Mouse (Mus musculus) duodenum, adult 2 months (tissue): Measurements from ENCODE around the gene Cd248. TPM values are rescaled to one million over a fixed set of nuclear protein-coding genes. Genes with fewer than 3 reads are reported as not detected.

ENCODE experiments used
- polyA plus RNA-seq: library from polyadenylated mRNA; depleted of rRNA; stranded (reverse); fragments of >200 nt; gene quantifications from 2 replicates; pipeline ENCODE4 v1.2.3, GENCODE M21; 2012; ENCODE audit warnings: low replicate concordance; rRNA removed

Gene Cd248
- polyA plus RNA-seq: 4.6 and 4.9 TPM in 2 replicates

DNA sequence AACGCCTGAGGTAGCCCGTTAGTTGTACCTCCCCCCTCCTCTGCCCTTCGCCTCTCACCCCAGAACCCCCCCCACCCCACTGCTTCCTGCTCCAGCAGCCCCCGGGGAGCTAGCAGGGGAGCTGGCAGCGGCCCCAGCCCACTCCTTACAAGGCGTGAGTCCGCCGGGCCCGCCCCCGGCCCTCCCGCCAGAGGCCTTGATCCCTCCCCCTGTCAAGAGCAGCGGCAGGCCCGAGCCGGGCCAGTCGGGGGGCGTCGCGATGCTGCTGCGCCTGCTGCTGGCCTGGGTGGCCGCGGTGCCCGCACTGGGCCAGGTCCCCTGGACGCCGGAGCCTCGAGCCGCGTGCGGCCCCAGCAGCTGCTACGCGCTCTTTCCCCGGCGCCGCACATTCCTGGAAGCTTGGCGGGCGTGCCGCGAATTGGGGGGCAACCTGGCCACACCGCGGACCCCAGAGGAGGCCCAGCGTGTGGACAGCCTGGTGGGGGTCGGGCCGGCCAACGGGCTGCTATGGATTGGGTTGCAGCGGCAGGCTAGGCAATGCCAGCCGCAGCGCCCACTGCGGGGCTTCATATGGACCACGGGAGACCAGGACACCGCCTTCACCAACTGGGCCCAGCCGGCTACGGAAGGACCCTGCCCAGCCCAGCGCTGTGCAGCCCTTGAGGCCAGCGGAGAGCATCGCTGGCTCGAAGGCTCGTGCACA, at the start of gene Cd248:
Cd248 (plus strand) TSS at position 212 of the 703 bp plus-strand sequence.

GRCm38 (mm10) chr19:5023621-5024479, 44.0 kb upstream of the Cd248 start, which contains the start of gene Slc29a2:
Slc29a2 (plus strand) TSS chr19:5023860.

GRCm38 (mm10) chr19:5038709-5039156, 29.1 kb upstream of the Cd248 start, which contains the start of the genes B4gat1 and AC124502.3:
B4gat1 (plus strand) TSS chr19:5038826.
AC124502.3 (plus strand) TSS chr19:5038891.

DNA sequence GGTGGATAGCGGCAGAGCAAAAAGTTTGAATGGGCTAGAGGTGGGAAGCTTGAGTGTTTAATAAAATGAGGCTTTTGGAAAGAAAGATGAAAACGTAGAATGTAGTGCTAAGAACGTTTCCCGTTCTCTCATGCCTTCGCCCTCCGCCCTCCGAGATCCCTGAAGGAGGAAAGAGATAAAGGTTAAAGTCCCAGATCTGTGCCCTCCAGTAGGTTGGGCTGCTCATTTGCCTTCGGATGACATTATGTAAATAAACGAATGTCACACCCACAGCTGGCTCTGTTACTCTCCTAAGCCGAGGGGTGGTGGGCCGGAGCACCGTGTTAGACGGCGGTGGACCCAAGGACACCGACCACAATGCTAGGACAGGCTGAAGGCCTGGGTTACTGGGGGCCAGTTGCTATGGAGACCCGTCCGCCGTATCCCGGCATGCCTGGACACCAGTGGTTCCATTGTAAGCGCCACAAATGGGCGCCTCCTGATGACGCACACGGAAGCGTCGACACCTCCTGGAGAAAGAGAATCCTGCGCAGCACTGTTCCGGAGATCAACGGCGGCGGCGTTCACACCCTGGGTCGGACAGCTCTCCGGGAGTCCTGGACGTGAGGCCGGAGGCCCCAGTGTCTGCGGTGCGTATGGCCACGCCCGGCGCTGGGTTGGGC, 26.9 kb upstream of the Cd248 start, which contains the start of gene Brms1:
Brms1 (plus strand) TSS at position 493 of the 662 bp plus-strand sequence.

DNA sequence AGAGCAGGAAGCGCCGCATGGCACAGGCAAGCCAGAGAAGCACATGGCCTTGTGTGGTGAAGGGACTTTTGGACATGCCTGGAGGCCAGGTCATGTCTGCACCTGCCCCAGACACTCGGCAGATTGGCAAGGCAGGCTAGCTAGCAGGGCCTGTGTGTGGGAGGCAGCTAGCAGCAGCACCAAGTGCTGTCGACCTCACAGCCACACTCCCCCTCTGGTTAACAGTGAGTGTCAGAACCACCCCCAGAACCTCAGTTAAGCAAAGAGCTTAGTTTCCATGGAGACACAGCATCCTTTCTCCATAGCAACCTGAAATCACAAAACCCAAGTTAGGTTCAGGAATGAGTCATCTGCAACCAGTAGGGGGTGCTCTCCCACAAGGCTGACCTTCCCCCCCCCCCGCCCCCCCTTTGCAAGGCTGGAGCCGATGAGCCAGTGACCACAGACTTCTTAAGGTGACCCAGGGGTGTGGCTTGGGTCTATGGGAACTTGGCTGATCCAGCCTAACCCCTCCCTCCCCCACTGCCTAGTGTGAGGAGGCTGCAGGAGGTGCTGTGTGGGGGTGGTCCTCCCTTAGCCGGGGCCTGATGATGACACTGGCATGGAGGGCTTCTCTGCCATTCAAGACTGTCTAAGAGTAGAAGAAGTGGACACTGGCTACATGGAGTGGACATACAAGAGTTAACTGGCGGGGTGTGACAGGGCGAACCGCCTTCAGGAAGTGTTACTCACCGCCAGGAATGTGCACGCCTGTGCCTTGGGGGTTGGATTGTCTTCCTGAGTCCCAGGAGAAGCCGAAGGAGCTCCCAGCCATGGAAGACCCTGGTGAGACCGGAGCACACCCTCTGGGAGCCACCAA, 17.6 kb upstream of the Cd248 start, which contains the start of gene Rin1:
Rin1 (plus strand) TSS at position 435 of the 859 bp plus-strand sequence.

DNA sequence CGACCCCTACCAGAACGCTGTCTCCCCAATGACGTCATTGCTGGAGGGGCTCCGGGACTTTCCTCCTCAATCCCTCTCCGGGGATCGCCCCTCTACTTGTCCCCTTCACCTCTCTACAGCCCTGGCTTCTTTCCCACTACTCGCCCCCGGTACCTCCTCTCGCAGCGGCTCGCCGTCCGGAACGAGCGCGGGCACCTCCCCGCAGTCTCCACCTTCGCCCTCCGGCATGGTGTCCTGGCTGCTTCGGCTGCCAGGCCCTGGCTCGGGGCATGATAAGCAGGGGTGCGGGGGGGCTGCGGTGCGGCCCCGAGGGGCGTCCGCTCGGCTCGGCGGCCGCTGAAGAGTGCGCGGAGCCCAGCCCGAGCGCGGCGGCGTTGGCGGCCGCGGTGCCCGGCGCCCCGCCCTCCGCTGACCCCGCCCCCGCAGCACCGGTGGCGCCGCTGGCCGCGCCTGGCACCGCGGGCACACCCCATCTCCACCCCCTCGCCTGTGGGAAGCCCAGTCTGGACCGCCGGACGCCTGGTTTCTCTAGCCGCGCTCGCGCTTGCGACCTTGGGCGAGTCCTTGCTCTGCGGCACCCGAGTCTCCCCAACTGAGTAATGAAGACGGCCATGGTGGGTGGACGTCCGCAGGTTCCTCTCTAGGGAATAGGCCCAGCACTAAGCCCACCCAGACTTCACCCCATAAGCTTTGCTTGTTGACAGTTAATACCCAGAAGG, 17.4 kb downstream of the Cd248 start, which contains the start of gene Tmem151a:
Tmem151a (minus strand) TSS at position 387 of the 719 bp plus-strand sequence.

GRCm38 (mm10) chr19:5087884-5088728, 20.2 kb downstream of the Cd248 start, which contains the start of gene Yif1a:
Yif1a (plus strand) TSS chr19:5088538.

DNA sequence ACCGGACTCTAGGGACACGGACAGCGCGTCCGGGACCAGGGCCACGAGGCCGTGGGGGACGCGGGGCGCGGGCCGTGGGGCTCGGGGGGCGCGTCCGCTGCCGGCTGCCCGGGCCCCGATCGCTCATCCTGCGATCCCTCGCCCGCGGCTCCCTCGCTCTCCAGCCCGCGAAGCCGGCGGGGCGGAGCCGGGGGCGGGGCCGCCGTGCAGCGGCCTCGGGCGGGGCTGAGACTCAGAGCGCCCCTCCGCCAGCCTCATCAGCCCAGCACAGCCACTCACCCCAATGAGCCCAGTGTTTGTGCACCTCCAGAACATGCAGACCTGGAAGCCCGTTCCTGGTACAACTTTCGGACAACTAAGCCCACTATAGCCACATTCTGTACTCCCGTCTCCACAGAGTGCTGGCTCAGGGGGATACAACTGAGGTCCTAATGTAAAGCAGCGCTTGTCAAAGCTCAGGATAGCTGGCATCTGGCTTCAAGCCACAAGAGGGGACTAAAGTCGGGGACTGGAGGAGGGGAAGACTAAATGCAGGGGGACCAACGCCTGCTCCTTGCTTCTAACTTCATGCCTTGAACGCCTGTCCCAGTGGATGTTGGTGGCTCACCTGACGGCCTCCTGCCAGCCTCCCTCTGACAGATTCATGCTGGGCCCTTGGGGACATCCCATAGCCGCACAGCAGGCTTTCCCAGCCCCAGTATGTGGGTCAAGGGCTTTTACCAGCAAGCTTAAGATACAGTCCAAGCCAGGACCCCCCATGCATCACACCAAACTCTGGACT, 30.7 kb downstream of the Cd248 start, which contains the start of gene Cnih2:
Cnih2 (minus strand) TSS at position 159 of the 781 bp plus-strand sequence.

GRCm38 (mm10) chr19:5106731-5107191, 38.9 kb downstream of the Cd248 start, which contains the start of gene Rab1b:
Rab1b (minus strand) TSS chr19:5107072.

GRCm38 (mm10) chr19:5118384-5118698, 50.5 kb downstream of the Cd248 start, which contains the start of gene Klc2:
Klc2 (minus strand) TSS chr19:5118560.

Other genes starting within 250 kb of the Cd248 start
- gene Ccs, start 228.7 kb upstream of the Cd248 start, polyA plus RNA-seq: 44.5 and 45.3 TPM in 2 replicates
- 0.05 and 0.20 TPM in 2 replicates for gene Ccdc87, start 228.7 kb upstream of the Cd248 start, polyA plus RNA-seq
- 23.8 and 33.2 TPM in 2 replicates for gene Ctsf, start 212.9 kb upstream of the Cd248 start, polyA plus RNA-seq
- gene Actn3, start 190.2 kb upstream of the Cd248 start, polyA plus RNA-seq: 0.12 and 0.37 TPM in 2 replicates
- 20.0 and 26.3 TPM in 2 replicates for gene Zdhhc24, start 189.4 kb upstream of the Cd248 start, polyA plus RNA-seq
- 0.32 and 2.3 TPM in 2 replicates for gene Bbs1, start 161.4 kb upstream of the Cd248 start, polyA plus RNA-seq
- 131 and 152 TPM in 2 replicates for gene Dpp3, start 139.8 kb upstream of the Cd248 start, polyA plus RNA-seq
- gene Peli3, start 125.0 kb upstream of the Cd248 start, polyA plus RNA-seq: 1.2 and 1.7 TPM in 2 replicates
- gene Mrpl11, start 105.9 kb upstream of the Cd248 start, polyA plus RNA-seq: 8.4 and 15.6 TPM in 2 replicates
- 0.90 and 1.8 TPM in 2 replicates for gene Npas4, start 77.8 kb upstream of the Cd248 start, polyA plus RNA-seq
- 2.3 and 8.8 TPM in 2 replicates for gene Slc29a2, start 44.2 kb upstream of the Cd248 start, polyA plus RNA-seq
- gene B4gat1, start 29.3 kb upstream of the Cd248 start, polyA plus RNA-seq: 12.5 and 14.2 TPM in 2 replicates
- 1.3 and 2.9 TPM in 2 replicates for gene AC124502.3, start 29.2 kb upstream of the Cd248 start, polyA plus RNA-seq
- 37.5 and 52.2 TPM in 2 replicates for gene Brms1, start 26.7 kb upstream of the Cd248 start, polyA plus RNA-seq
- gene Rin1, start 17.6 kb upstream of the Cd248 start, polyA plus RNA-seq: 3.3 and 8.5 TPM in 2 replicates
- 3.3 and 3.6 TPM in 2 replicates for gene Tmem151a, start 17.5 kb downstream of the Cd248 start, polyA plus RNA-seq
- 254 and 407 TPM in 2 replicates for gene Yif1a, start 20.5 kb downstream of the Cd248 start, polyA plus RNA-seq
- 2.0 and 3.1 TPM in 2 replicates for gene Cnih2, start 30.4 kb downstream of the Cd248 start, polyA plus RNA-seq
- gene Rab1b, start 39.0 kb downstream of the Cd248 start, polyA plus RNA-seq: 198 and 335 TPM in 2 replicates
- 23.5 and 24.1 TPM in 2 replicates for gene Klc2, start 50.5 kb downstream of the Cd248 start, polyA plus RNA-seq
- 6.7 and 7.8 TPM in 2 replicates for gene Pacs1, start 205.0 kb downstream of the Cd248 start, polyA plus RNA-seq
- 86.5 and 99.5 TPM in 2 replicates for gene Sf3b2, start 227.4 kb downstream of the Cd248 start, polyA plus RNA-seq
- gene Gal3st3, start 230.3 kb downstream of the Cd248 start, polyA plus RNA-seq: 0.08 TPM in 1 of 2 replicates, not detected in the other